Mouse (Mus musculus) bone marrow macrophage, adult 2 months (primary cell): ENCODE measurements around the gene Abracl. TPM values are rescaled to one million over a fixed set of nuclear protein-coding genes. Genes with fewer than 3 reads are reported as not detected.

Experiments
- H3K27ac ChIP-seq: 2 replicates; pipeline ENCODE4 v1.5.1; 2012; ENCODE audit warnings: low read depth, low read length; ENCODE audit not compliant: insufficient read depth
- H3K4me1 ChIP-seq: 2 replicates; pipeline ENCODE4 v1.6.1; 2012; ENCODE audit warnings: low read length; ENCODE audit not compliant: control insufficient read depth, insufficient read depth
- H3K4me3 ChIP-seq: 2 replicates; pipeline ENCODE4 v1.5.1; 2012; ENCODE audit warnings: mild to moderate bottlenecking, low read length, moderate library complexity; ENCODE audit not compliant: insufficient read depth
- CTCF ChIP-seq: IDR thresholded peaks from 2 replicates; pipeline ENCODE4 v1.5.1; 2012; ENCODE audit warnings: low read depth, mild to moderate bottlenecking, low read length, moderate library complexity
- POLR2A ChIP-seq: IDR thresholded peaks from 2 replicates; pipeline ENCODE4 v1.6.1; 2012; ENCODE audit warnings: mild to moderate bottlenecking, low read depth, low read length, borderline replicate concordance
- polyA plus RNA-seq: library from polyadenylated mRNA; stranded (reverse); fragments of >200 nt; gene quantifications from 2 replicates; pipeline ENCODE4 v1.2.4, GENCODE M21; 2012; ENCODE audit not compliant: missing spikeins, insufficient read depth, insufficient read length

Gene Abracl
- polyA plus RNA-seq, 1 experiment: 107 TPM

GRCm38 (mm10) chr10:18022312-18022711 lies 776 bp downstream of the Abracl start:
- Histone ChIP-seq H3K27ac (peak overlapping the region; percentile 51), H3K4me3 (peak overlapping the region; percentile 73), H3K4me1 (peaks cover 2% of the 10 kb centered on the region)
- no peak for TF ChIP-seq CTCF
- TF ChIP-seq POLR2A: no peak

GRCm38 (mm10) chr10:18021576-18022311 lies 1.3 kb downstream of the Abracl start:
- TF ChIP-seq POLR2A (no peak), CTCF (no peak)
- Histone ChIP-seq H3K4me1 (peaks cover 2% of the 10 kb centered on the region), H3K27ac (0 out of 2 replicates have a peak overlapping the region, but pooled peaks have one; percentile 51), H3K4me3 (peak overlapping the region; percentile 73)

DNA sequence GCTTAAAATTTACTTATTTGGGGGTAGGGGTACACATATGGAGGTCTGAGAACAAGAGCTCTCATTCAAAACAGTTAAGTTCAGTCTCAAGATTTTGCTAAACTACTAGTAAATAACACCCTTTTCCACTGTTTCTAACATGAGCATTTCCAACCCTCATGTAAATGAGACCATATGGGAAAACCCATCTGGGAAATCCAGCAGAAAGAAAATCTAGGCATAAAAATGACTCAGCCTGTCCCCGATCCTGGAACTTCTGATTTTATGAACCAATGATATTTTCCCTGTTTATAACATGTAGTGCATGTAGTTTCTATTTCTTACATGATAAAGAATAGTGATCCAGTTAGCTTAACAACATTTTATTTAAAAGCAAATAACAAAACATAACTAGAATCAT lies 2.2 kb downstream of the Abracl start:
- H3K27ac ChIP-seq: no peak overlapping the region
- H3K4me1 ChIP-seq: peaks cover 2% of the 10 kb centered on the region
- no peak overlapping the region for H3K4me3 ChIP-seq
- no peak for TF ChIP-seq CTCF
- no peak for TF ChIP-seq POLR2A

- TF ChIP-seq CTCF (no peak), POLR2A (no peak)
- Histone ChIP-seq H3K4me3 (no peak overlapping the region), H3K4me1 (peaks cover 2% of the 10 kb centered on the region), H3K27ac (no peak overlapping the region)
Observed at GRCm38 (mm10) chr10:18020443-18020842, 2.6 kb downstream of the Abracl start.

DNA sequence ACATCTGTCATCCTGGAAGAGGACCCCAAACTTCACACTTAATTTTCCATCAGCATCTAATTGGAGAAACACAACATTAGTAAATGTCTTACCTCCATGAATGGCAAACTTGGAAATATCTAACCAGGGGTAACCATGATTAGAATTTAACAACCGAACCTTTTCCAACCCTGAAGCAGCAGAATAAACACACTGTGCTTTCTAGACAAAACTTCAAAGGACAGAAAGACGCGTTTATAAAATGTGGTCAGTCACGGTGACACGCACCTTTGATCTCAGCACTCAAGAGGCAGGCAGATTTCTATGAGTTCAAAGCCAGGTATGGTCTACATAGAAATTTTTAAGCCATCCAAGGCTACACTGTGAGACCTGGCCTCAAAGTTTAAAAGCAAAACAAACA lies 11.3 kb downstream of the Abracl start:
- no peaks in the 10 kb centered on the region for H3K4me1 ChIP-seq
- no peak overlapping the region for H3K4me3 ChIP-seq
- TF ChIP-seq CTCF (no peak), POLR2A (no peak)
- H3K27ac ChIP-seq: no peak overlapping the region

- TF ChIP-seq POLR2A (no peak), CTCF (no peak)
- Histone ChIP-seq H3K4me3 (no peak overlapping the region), H3K27ac (no peak overlapping the region), H3K4me1 (peaks cover 2% of the 10 kb centered on the region; the same call in 1 of the 2 replicates)
Observed at GRCm38 (mm10) chr10:18009744-18010143, 13.3 kb downstream of the Abracl start.

DNA sequence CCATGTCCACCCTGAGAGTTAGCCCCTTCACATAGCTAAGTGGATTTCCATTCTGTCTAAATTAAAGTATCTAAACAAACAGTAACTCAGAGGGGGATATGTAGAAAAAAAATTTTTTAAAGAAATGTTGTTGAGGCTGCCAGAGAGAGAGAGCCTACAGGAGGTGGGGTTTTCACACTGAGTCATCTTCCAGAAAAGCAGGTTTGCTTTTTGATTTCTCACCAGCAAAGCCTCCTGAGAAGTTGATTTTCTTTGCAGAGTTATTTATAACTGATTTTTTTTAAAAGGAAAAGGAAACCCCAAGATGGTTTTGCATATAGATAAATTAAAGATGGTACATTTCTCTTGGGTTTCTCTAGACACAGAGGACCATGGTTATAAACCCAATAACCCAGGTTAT lies 15.0 kb downstream of the Abracl start:
- TF ChIP-seq POLR2A (no peak), CTCF (no peak)
- Histone ChIP-seq H3K27ac (no peak overlapping the region), H3K4me1 (peaks cover 2% of the 10 kb centered on the region; the same call in 1 of the 2 replicates), H3K4me3 (no peak overlapping the region)

- TF ChIP-seq POLR2A (no peak), CTCF (no peak)
- H3K4me1 ChIP-seq: peaks cover 2% of the 10 kb centered on the region; the same call in 1 of the 2 replicates
- no peak overlapping the region for H3K4me3 ChIP-seq
- no peak overlapping the region for H3K27ac ChIP-seq
Observed at GRCm38 (mm10) chr10:18007243-18007642, 15.8 kb downstream of the Abracl start.

- Histone ChIP-seq H3K4me1 (peaks cover 2% of the 10 kb centered on the region; the same call in 1 of the 2 replicates), H3K4me3 (no peak overlapping the region), H3K27ac (no peak overlapping the region)
- TF ChIP-seq POLR2A (no peak), CTCF (no peak)
Observed at GRCm38 (mm10) chr10:18006756-18007155, 16.3 kb downstream of the Abracl start.

DNA sequence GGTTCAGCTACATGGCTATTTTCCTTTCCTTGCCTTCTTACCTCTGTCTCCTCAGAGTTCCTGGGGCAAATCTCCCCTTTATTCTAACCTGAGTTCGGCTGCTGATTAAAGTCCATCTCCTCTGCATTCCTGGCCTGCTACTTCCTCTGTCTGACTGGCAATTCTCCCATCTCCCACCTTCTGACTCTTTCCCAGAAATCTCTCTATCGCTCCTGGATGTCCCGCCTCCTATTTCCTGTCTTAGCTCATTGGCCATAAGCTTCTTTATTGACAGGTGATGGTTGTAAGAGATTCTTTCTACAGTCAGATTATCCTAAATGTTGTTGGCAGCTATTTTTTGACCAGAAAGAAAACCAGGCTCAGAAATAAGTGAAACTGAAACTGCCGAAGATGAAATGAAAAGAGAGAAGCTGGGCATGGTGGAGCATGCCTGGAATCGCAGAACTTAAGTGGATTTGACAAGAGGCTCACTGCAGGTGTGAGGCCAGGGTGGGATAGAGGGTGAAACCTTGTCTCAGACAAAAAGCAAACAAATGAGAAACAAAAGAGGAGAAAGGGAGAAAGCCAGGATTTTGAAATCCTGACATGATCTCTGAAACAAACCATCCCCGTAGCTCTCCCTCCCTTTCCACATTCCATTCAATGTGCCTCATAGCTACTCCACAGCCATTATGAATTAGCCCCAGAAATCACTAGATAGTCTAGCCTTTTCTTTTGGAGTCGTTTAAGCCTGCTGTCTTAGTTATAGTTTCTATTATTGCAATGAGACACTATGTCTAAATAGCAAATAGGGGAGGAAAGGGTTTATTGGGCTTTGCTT lies 17.7 kb downstream of the Abracl start:
- H3K27ac ChIP-seq: no peak overlapping the region
- no peak overlapping the region for H3K4me3 ChIP-seq
- TF ChIP-seq POLR2A (no peak), CTCF (no peak)
- peaks cover 2% of the 10 kb centered on the region; the same call in 1 of the 2 replicates for H3K4me1 ChIP-seq
